Mouse (Mus musculus): ENCODE data around the gene Rmi2. TPM values are rescaled to one million over a fixed set of nuclear protein-coding genes. Genes with fewer than 3 reads are reported as not detected.
A peak's percentile ranks its signal among the peaks of the same experiment; 100 is the strongest.

Gene Rmi2
- polyA plus RNA-seq, 1 experiment from 2014 or later: 3.4 TPM

DNA sequence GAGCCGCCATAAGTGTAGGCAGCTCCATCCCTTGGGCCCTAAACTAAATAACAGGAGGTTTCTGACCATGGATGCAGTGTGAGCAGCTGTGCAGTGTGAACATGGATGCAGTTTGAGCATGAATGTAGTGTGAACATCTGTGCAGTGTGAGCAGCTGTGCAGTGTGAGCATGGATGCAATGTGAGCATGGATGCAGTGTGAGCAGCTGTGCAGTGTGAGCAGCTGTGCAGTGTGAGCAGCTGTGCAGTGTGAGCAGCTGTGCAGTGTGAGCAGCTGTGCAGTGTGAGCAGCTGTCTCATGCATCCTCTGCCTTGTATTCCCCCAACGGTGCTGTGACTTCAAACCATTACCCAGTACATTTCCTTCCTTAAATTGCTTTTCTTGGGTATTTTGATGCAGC lies 52.6 kb downstream of the Rmi2 start:
- H3K27ac ChIP-seq (ENCODE audit: low read depth, low read length): no peak overlapping the region
- no peak overlapping the region for H3K9ac ChIP-seq (ENCODE audit: low read depth, low read length)
- ATAC-seq (replicated peaks; ENCODE audit: low FRiP score) (no peak), DNase-seq (ENCODE audit: low spot score) (no peak)
- no peak overlapping the region for H3K4me3 ChIP-seq (ENCODE audit: low read depth, low read length)
- no peak overlapping the region for H3K4me2 ChIP-seq
- no peaks in the 10 kb centered on the region for H3K27me3 ChIP-seq (replicated peaks; ENCODE audit: control insufficient read depth, insufficient read depth, low read length)
- H3K36me3 ChIP-seq (ENCODE audit: control insufficient read depth, insufficient read depth, low read length): no peaks in the 10 kb centered on the region
- H3K4me1 ChIP-seq (replicated peaks; ENCODE audit: control insufficient read depth, insufficient read depth, low read length): no peaks in the 10 kb centered on the region
- H3K9me3 ChIP-seq (ENCODE audit: control insufficient read depth, low read length): no peaks in the 10 kb centered on the region
- 63% methylated on average over 2 of the region's 2 CpGs for WGBS

DNA sequence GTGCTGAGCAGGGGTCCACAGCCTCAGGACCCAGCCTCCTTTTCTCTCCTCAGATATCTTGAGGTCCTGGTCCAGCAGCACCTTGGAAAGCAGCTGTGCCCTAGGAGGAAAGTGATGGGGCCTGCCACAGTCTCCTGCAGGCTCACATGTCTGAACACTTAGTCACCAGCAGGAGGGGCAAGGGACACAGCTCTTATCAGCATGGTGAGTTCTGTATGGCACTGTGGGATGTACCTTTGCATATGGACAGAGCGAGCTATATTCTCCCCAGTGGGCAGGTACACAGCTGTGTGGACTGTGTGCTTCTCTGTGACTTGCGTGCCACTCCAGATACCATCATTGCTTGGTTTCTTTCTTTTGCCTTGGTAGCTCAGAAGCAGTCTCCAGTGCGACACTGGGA lies 55.5 kb downstream of the Rmi2 start:
- Histone ChIP-seq H3K4me1 (replicated peaks; ENCODE audit: control insufficient read depth, insufficient read depth, low read length) (no peaks in the 10 kb centered on the region), H3K27ac (ENCODE audit: low read depth, low read length) (no peak overlapping the region), H3K4me2 (no peak overlapping the region), H3K36me3 (ENCODE audit: control insufficient read depth, insufficient read depth, low read length) (no peaks in the 10 kb centered on the region), H3K4me3 (ENCODE audit: low read depth, low read length) (no peak overlapping the region), H3K9ac (ENCODE audit: low read depth, low read length) (no peak overlapping the region), H3K27me3 (replicated peaks; ENCODE audit: control insufficient read depth, insufficient read depth, low read length) (no peaks in the 10 kb centered on the region), H3K9me3 (ENCODE audit: control insufficient read depth, low read length) (no peaks in the 10 kb centered on the region)
- ATAC-seq (replicated peaks; ENCODE audit: low FRiP score) (no peak), DNase-seq (ENCODE audit: low spot score) (no peak)
- WGBS: 67% methylated on average over 3 of the region's 3 CpGs

DNA sequence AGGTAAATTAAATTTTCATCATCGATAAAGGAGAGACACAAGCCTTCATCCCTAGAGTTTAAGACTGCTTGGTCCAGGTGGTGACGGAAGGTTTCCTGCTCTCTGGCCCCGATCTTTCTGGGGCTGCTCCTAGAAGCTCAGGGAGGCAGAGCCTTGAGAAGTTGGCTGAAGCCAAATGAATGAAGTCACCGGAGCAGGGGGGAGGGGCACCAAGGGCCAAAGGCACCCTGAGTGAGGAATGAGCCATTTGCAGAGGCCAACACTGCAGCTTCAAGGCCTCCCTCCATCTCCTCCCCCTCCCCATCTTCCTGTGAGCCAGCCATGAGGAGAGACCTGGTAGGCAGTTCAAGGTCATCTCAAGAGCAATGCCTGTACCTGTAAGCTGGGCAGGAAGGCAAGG lies 58.3 kb downstream of the Rmi2 start:
- H3K9ac ChIP-seq (ENCODE audit: low read depth, low read length): no peak overlapping the region
- H3K4me3 ChIP-seq (ENCODE audit: low read depth, low read length): no peak overlapping the region
- H3K36me3 ChIP-seq (ENCODE audit: control insufficient read depth, insufficient read depth, low read length): no peaks in the 10 kb centered on the region
- ATAC-seq (replicated peaks; ENCODE audit: low FRiP score): no peak
- no peak overlapping the region for H3K4me2 ChIP-seq
- no peaks in the 10 kb centered on the region for H3K4me1 ChIP-seq (replicated peaks; ENCODE audit: control insufficient read depth, insufficient read depth, low read length)
- H3K27me3 ChIP-seq (replicated peaks; ENCODE audit: control insufficient read depth, insufficient read depth, low read length): no peaks in the 10 kb centered on the region
- WGBS: 70% methylated on average over 4 of the region's 4 CpGs
- H3K27ac ChIP-seq (ENCODE audit: low read depth, low read length): no peak overlapping the region
- no peak for DNase-seq (ENCODE audit: low spot score)
- H3K9me3 ChIP-seq (ENCODE audit: control insufficient read depth, low read length): no peaks in the 10 kb centered on the region

DNA sequence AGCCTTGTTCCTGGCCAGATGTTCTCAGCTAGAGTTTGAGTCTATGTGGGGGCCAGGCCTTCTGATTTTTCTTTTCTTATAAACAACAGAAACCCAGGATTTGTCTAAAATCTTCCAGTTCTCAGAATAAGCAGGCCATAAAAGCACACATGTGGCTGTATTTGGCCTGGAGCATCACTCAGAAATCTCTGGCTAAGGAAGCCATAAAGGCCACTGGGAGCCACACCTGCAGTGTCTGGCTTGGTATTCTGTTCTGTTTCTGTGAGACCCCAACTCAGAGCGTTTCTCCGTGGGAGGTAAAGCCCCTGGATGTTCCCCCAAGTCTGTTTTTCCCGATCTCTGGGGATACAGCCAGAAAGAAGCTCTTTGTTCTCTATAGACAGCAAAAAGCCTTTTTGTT lies 61.0 kb downstream of the Rmi2 start:
- Histone ChIP-seq H3K9ac (ENCODE audit: low read depth, low read length) (no peak overlapping the region), H3K27me3 (replicated peaks; ENCODE audit: control insufficient read depth, insufficient read depth, low read length) (no peaks in the 10 kb centered on the region), H3K4me2 (no peak overlapping the region), H3K36me3 (ENCODE audit: control insufficient read depth, insufficient read depth, low read length) (no peaks in the 10 kb centered on the region), H3K9me3 (ENCODE audit: control insufficient read depth, low read length) (no peaks in the 10 kb centered on the region), H3K4me1 (replicated peaks; ENCODE audit: control insufficient read depth, insufficient read depth, low read length) (no peaks in the 10 kb centered on the region), H3K27ac (ENCODE audit: low read depth, low read length) (no peak overlapping the region), H3K4me3 (ENCODE audit: low read depth, low read length) (no peak overlapping the region)
- ATAC-seq (replicated peaks; ENCODE audit: low FRiP score) (no peak), DNase-seq (ENCODE audit: low spot score) (no peak)
- 76% methylated on average over 3 of the region's 3 CpGs for WGBS

DNA sequence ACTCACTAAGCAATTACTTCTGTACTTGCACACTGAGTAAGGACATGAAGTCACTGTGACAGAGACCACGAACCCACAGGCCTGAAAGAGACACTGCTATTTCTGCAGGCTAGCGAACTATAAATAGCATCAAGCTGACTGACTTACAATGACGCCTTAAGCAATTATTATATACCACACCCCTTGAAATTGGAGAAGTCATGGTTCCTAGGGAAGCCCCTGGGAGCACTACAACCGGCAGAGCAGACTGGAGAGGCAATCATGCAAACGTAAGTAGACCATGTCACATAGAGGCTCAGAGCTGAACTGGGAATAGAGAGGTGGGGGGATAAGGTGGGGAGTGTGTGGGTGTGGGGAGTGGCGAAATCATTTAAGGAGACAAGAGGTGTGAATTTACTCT lies 62.5 kb downstream of the Rmi2 start:
- ATAC-seq (replicated peaks; ENCODE audit: low FRiP score): no peak
- Histone ChIP-seq H3K9me3 (ENCODE audit: control insufficient read depth, low read length) (no peaks in the 10 kb centered on the region), H3K4me1 (replicated peaks; ENCODE audit: control insufficient read depth, insufficient read depth, low read length) (no peaks in the 10 kb centered on the region), H3K27me3 (replicated peaks; ENCODE audit: control insufficient read depth, insufficient read depth, low read length) (no peaks in the 10 kb centered on the region), H3K36me3 (ENCODE audit: control insufficient read depth, insufficient read depth, low read length) (no peaks in the 10 kb centered on the region), H3K4me3 (ENCODE audit: low read depth, low read length) (no peak overlapping the region), H3K9ac (ENCODE audit: low read depth, low read length) (no peak overlapping the region), H3K4me2 (no peak overlapping the region), H3K27ac (ENCODE audit: low read depth, low read length) (no peak overlapping the region)
- 46% methylated on average over 6 of the region's 6 CpGs for WGBS
- DNase-seq (ENCODE audit: low spot score): no peak

DNA sequence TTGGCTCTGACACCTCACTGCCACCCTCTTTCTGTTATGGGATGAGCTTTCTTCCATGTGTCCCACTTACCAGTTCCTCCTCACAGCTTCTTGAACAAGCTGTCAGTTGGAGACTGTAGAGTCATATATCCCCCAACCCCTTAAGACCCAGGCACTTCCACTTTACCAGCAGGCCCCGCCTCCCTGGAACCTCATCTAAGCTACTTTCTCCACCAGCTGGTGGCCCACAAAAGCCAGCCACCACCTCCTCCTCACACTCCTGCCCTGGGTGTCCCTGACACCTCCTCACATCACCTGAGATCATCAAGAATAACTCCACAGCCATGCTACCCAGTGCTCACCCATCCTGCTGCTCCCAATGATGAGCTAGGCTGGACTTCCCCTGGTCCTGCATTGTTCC lies 65.9 kb downstream of the Rmi2 start:
- no peak overlapping the region for H3K9ac ChIP-seq (ENCODE audit: low read depth, low read length)
- no peak overlapping the region for H3K27ac ChIP-seq (ENCODE audit: low read depth, low read length)
- H3K4me2 ChIP-seq: no peak overlapping the region
- H3K27me3 ChIP-seq (replicated peaks; ENCODE audit: control insufficient read depth, insufficient read depth, low read length): no peaks in the 10 kb centered on the region
- DNase-seq (ENCODE audit: low spot score) (no peak), ATAC-seq (replicated peaks; ENCODE audit: low FRiP score) (no peak)
- H3K4me3 ChIP-seq (ENCODE audit: low read depth, low read length): no peak overlapping the region
- H3K4me1 ChIP-seq (replicated peaks; ENCODE audit: control insufficient read depth, insufficient read depth, low read length): peaks cover 8% of the 10 kb centered on the region
- H3K36me3 ChIP-seq (ENCODE audit: control insufficient read depth, insufficient read depth, low read length): no peaks in the 10 kb centered on the region
- WGBS: 55% methylated on average over 1 of the region's 1 CpGs
- H3K9me3 ChIP-seq (ENCODE audit: control insufficient read depth, low read length): no peaks in the 10 kb centered on the region

DNA sequence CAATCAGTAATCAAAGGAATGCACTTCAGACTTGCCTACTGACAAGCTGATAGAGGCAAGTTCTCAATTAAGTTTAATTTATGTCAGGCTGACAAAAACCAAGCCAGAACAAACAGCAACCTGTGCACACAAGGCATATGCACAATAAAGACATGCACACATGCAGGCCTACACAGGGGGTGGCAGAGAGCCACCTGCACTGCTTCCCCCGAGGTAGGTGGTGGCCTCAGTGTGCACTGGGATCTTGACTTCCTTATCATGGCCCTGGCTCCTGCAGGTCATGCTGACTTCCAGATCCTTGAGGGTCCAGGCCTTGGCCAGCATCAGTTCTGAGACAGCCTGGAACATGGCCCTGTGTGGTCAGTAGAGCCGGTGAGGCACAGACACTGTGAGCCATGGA lies 67.1 kb downstream of the Rmi2 start:
- no peak for ATAC-seq (replicated peaks; ENCODE audit: low FRiP score)
- Histone ChIP-seq H3K4me1 (replicated peaks; ENCODE audit: control insufficient read depth, insufficient read depth, low read length) (peaks cover 8% of the 10 kb centered on the region), H3K9me3 (ENCODE audit: control insufficient read depth, low read length) (no peaks in the 10 kb centered on the region), H3K4me2 (no peak overlapping the region), H3K36me3 (ENCODE audit: control insufficient read depth, insufficient read depth, low read length) (no peaks in the 10 kb centered on the region), H3K27me3 (replicated peaks; ENCODE audit: control insufficient read depth, insufficient read depth, low read length) (no peaks in the 10 kb centered on the region), H3K4me3 (ENCODE audit: low read depth, low read length) (no peak overlapping the region), H3K9ac (ENCODE audit: low read depth, low read length) (no peak overlapping the region), H3K27ac (ENCODE audit: low read depth, low read length) (no peak overlapping the region)
- 46% methylated on average over 2 of the region's 2 CpGs for WGBS
- no peak for DNase-seq (ENCODE audit: low spot score)

DNA sequence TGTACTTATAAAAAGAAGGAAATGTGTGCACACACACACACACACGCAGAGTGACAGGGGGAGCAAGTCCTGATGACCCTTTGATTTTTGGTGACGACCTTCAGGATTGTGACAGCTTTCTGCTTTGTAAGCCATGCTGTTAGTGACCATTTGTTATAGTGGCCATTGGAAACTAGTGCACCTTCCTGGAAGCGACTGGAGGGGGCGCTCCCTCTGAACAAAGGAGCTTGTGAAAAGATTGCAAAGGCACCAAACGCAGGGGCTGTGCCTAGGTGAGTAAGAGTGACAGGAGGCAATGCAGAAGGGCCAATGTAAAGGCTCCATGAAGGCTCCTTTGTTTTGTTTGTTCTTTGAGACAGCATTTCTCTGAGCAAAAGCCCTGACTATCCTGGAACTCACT lies 68.0 kb downstream of the Rmi2 start:
- Histone ChIP-seq H3K4me3 (ENCODE audit: low read depth, low read length) (no peak overlapping the region), H3K9ac (ENCODE audit: low read depth, low read length) (no peak overlapping the region), H3K4me2 (no peak overlapping the region), H3K9me3 (ENCODE audit: control insufficient read depth, low read length) (no peaks in the 10 kb centered on the region), H3K27ac (ENCODE audit: low read depth, low read length) (no peak overlapping the region), H3K36me3 (ENCODE audit: control insufficient read depth, insufficient read depth, low read length) (no peaks in the 10 kb centered on the region), H3K4me1 (replicated peaks; ENCODE audit: control insufficient read depth, insufficient read depth, low read length) (peaks cover 8% of the 10 kb centered on the region), H3K27me3 (replicated peaks; ENCODE audit: control insufficient read depth, insufficient read depth, low read length) (no peaks in the 10 kb centered on the region)
- ATAC-seq (replicated peaks; ENCODE audit: low FRiP score) (no peak), DNase-seq (ENCODE audit: low spot score) (no peak)
- 52% methylated on average over 5 of the region's 5 CpGs for WGBS

DNA sequence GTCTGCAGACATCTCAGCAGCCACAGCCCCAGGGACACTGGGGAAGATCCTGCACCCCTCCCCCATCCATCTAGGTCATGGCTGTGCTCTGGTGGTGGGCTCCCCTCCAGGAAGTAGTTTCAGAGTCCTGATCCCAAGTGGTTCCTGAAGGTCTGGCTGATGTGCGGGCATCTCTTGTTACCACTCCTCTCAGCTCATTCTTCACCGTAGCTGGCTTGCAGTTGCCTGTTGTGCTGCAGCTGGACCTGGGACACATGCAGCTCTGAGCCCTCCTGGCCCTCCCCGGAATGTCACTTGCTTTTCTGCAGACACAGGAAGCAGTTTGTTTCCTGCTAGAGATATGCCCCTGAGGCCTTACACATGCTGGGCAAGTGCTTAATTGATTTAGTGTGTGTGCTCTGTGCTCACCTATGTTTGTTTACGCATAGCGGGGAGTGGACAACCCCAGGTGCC lies 70.8 kb downstream of the Rmi2 start:
- 29% methylated on average over 5 of the region's 5 CpGs for WGBS
- H3K36me3 ChIP-seq (ENCODE audit: control insufficient read depth, insufficient read depth, low read length): no peaks in the 10 kb centered on the region
- DNase-seq (ENCODE audit: low spot score) (no peak), ATAC-seq (replicated peaks; ENCODE audit: low FRiP score) (no peak)
- peaks cover 8% of the 10 kb centered on the region for H3K4me1 ChIP-seq (replicated peaks; ENCODE audit: control insufficient read depth, insufficient read depth, low read length)
- no peaks in the 10 kb centered on the region for H3K27me3 ChIP-seq (replicated peaks; ENCODE audit: control insufficient read depth, insufficient read depth, low read length)
- no peak overlapping the region for H3K9ac ChIP-seq (ENCODE audit: low read depth, low read length)
- H3K4me3 ChIP-seq (ENCODE audit: low read depth, low read length): no peak overlapping the region
- H3K4me2 ChIP-seq: 0 out of 2 replicates have a peak overlapping the region, but pooled peaks have one; percentile 9
- H3K27ac ChIP-seq (ENCODE audit: low read depth, low read length): no peak overlapping the region
- H3K9me3 ChIP-seq (ENCODE audit: control insufficient read depth, low read length): no peaks in the 10 kb centered on the region
